Comparison of ENCODE assay signal across 18 mouse cellular contexts in genomic region chr11:111512471-111512870, GRCm38 (mm10).
DNase-seq lines count a peak whose midpoint lies in the region.
"Had no signal": no experiment of that assay in that cellular context is flagged by ENCODE, and none has a peak within 500 bp of the region (broad histone marks: within the 10 kb centered on the region; RNA-seq: fewer than 3 reads in every experiment).

No protein-coding gene starts in this region.

- DNase-seq in heart, adult 11 months: peak; percentile 13
- no peak for DNase-seq in heart, adult 18-20 months
- DNase-seq in layer of hippocampus, adult 9-11 months: peak; percentile 73
- no peak for DNase-seq in layer of hippocampus, postnatal 10 days (ENCODE audit: low spot score in 2 of 2)
- DNase-seq in brain, adult 2 months (ENCODE audit: low read depth, low spot score): peak; percentile 89
- DNase-seq in retina, embryonic 14.5 days (ENCODE audit: low spot score): peak; percentile 27
- DNase-seq in spleen, postnatal 10 days (ENCODE audit: low spot score in 2 of 2): no peak
- DNase-seq: adrenal gland, adult 8-10 months; B cell, adult 2 months; cerebellum, adult 8-10 months; forebrain, postnatal 0 days; gastrocnemius, postnatal 36 days; heart, postnatal 36 days; kidney, adult 9 months; kidney, postnatal 14 days; liver, postnatal 0 days; right cerebral cortex, postnatal 14 days; thymus, postnatal 36 days had no signal

Comparison
In these comparisons a context has a peak if more than half of its experiments do, and no peak if none do; other contexts are left out.
1. DNase-seq: peak in heart, adult 11 months (single experiment), layer of hippocampus, adult 9-11 months (single experiment), brain, adult 2 months (single experiment) and retina, embryonic 14.5 days (single experiment); none in heart, adult 18-20 months (0 of 2), layer of hippocampus, postnatal 10 days (0 of 2) and spleen, postnatal 10 days (0 of 2).